Comparison of ENCODE assay signal across 22 mouse cellular contexts in the genomic region with DNA sequence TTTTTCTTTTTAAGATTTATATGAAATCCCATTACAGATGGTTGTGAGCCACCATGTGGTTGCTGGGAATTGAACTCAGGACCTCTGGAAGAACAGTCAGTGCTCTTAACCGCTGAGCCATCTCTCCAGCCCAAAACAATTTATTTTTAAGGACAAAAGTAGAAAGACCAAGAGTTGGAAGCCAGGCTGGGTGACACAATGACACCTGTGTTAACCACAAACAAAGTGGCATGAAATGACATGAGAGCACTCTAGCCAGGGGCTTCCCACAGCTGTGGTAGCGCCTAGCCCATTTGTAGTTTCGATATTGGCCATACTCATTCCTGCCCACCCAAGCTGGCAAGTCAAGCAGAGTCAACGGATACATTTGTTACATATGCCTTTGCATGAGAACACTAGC. TPM values are rescaled to one million over a fixed set of nuclear protein-coding genes. Genes with fewer than 3 reads are reported as not detected.
DNase-seq lines count a peak whose midpoint lies in the region; ATAC-seq and TF ChIP-seq lines count a peak whose summit lies in the region.
"Had no signal": no experiment of that assay in that cellular context is flagged by ENCODE, and none has a peak within 500 bp of the region (broad histone marks: within the 10 kb centered on the region; RNA-seq: fewer than 3 reads in every experiment).

No protein-coding gene starts in this region.

- H3K36me3 ChIP-seq in midbrain, embryonic 11.5 days (ENCODE audit: control insufficient read depth, insufficient read depth, low read length): no peaks in the 10 kb centered on the region
- no peaks in the 10 kb centered on the region for H3K36me3 ChIP-seq in midbrain, embryonic 16.5 days (ENCODE audit: control insufficient read depth, insufficient read depth, low read length)
- H3K36me3 ChIP-seq in kidney, adult 2 months (ENCODE audit: control insufficient read depth, insufficient read depth, low read length): no peaks in the 10 kb centered on the region
- H3K36me3 ChIP-seq: embryonic facial prominence, embryonic 10.5 days; forebrain, embryonic 12.5 days; heart, embryonic 13.5 days; hindbrain, embryonic 15.5 days; limb, embryonic 10.5 days; midbrain, embryonic 12.5 days had no signal

- H3K27me3 ChIP-seq in midbrain, embryonic 11.5 days (ENCODE audit: control insufficient read depth, insufficient read depth, low read length): no peaks in the 10 kb centered on the region
- H3K27me3 ChIP-seq in midbrain, embryonic 16.5 days (ENCODE audit: control insufficient read depth, insufficient read depth, low read depth, low read length): no peaks in the 10 kb centered on the region
- no peaks in the 10 kb centered on the region for H3K27me3 ChIP-seq in kidney, adult 2 months (replicated peaks; ENCODE audit: control insufficient read depth, insufficient read depth, low read length)
- H3K27me3 ChIP-seq: forebrain, embryonic 12.5 days; heart, embryonic 13.5 days; hindbrain, embryonic 15.5 days; midbrain, embryonic 12.5 days had no signal

- H3K4me3 ChIP-seq in midbrain, embryonic 11.5 days (ENCODE audit: low read depth, low read length): no peak overlapping the region
- H3K4me3 ChIP-seq in midbrain, embryonic 16.5 days (ENCODE audit: low read depth, low read length): no peak overlapping the region
- no peak overlapping the region for H3K4me3 ChIP-seq in kidney, adult 2 months (ENCODE audit: insufficient read depth, low read depth, low read length)
- H3K4me3 ChIP-seq: embryonic facial prominence, embryonic 10.5 days; forebrain, embryonic 12.5 days; heart, embryonic 13.5 days; hindbrain, embryonic 15.5 days; limb, embryonic 10.5 days; midbrain, embryonic 12.5 days had no signal

- no peak overlapping the region for H3K27ac ChIP-seq in midbrain, embryonic 11.5 days (ENCODE audit: low read depth, low read length)
- H3K27ac ChIP-seq in midbrain, embryonic 16.5 days (ENCODE audit: low read length): no peak overlapping the region
- H3K27ac ChIP-seq in kidney, adult 2 months (ENCODE audit: insufficient read depth, low read depth, low read length): no peak overlapping the region
- H3K27ac ChIP-seq: embryonic facial prominence, embryonic 10.5 days; forebrain, embryonic 12.5 days; heart, embryonic 13.5 days; hindbrain, embryonic 15.5 days; limb, embryonic 10.5 days; liver, embryonic 14.5 days; midbrain, embryonic 12.5 days had no signal

- no peak for ATAC-seq in midbrain, embryonic 11.5 days (ENCODE audit: low FRiP score)
- no peak for ATAC-seq in midbrain, embryonic 16.5 days
- peak; percentile 81 for ATAC-seq in neutrophil, adult 5-6 weeks (ENCODE audit: extremely low read depth, insufficient number of reproducible peaks, low FRiP score, poor library complexity, severe bottlenecking)
- ATAC-seq: intestine, postnatal 0 days; lung, postnatal 0 days had no signal

- no peak overlapping the region for H3K4me2 ChIP-seq in midbrain, embryonic 11.5 days
- no peak overlapping the region for H3K4me2 ChIP-seq in midbrain, embryonic 16.5 days (ENCODE audit: low read length)
- H3K4me2 ChIP-seq: forebrain, embryonic 12.5 days; heart, embryonic 13.5 days; hindbrain, embryonic 15.5 days; midbrain, embryonic 12.5 days had no signal

- 86% methylated on average over 4 of the region's 4 CpGs for WGBS in midbrain, embryonic 11.5 days
- 92% methylated on average over 4 of the region's 4 CpGs for WGBS in midbrain, embryonic 16.5 days
- WGBS in kidney, adult 2 months: 91% methylated on average over 4 of the region's 4 CpGs

- TF ChIP-seq CTCF in kidney, adult 2 months (conservative IDR thresholded peaks at IDR 0.05; ENCODE audit: insufficient read depth, insufficient read length, low read depth, low read length): no peak

- no peak for TF ChIP-seq POLR2A in kidney, adult 2 months (IDR thresholded peaks at IDR 0.05; ENCODE audit: low read depth, low read length)

- DNase-seq in midbrain, embryonic 11.5 days (ENCODE audit: low spot score, missing footprints): peak; percentile 19
- DNase-seq in CD4-positive helper T cell, adult 2 months (ENCODE audit: low read depth, low spot score): peak; percentile 78
- peak; percentile 62 for DNase-seq in T-cell, adult 2 months (ENCODE audit: low spot score)
- DNase-seq in kidney, postnatal 36 days: no peak
- DNase-seq in ovary, postnatal 36 days (ENCODE audit: low spot score): no peak
- no peak for DNase-seq in kidney, adult 2 months
- DNase-seq: cerebellum, adult 2 months; gastrocnemius, postnatal 10 days; heart, adult 18-20 months; retina, postnatal 1 day; right cerebral cortex, postnatal 4 days had no signal

- no peaks in the 10 kb centered on the region for H3K4me1 ChIP-seq in midbrain, embryonic 11.5 days (ENCODE audit: control insufficient read depth, insufficient read depth, low read length)
- no peaks in the 10 kb centered on the region for H3K4me1 ChIP-seq in midbrain, embryonic 16.5 days (ENCODE audit: control insufficient read depth, insufficient read depth, low read length)
- H3K4me1 ChIP-seq in kidney, adult 2 months (ENCODE audit: control insufficient read depth, insufficient read depth, low read length): no peaks in the 10 kb centered on the region
- H3K4me1 ChIP-seq: forebrain, embryonic 12.5 days; hindbrain, embryonic 15.5 days; midbrain, embryonic 12.5 days had no signal

- H3K9ac ChIP-seq in midbrain, embryonic 11.5 days (ENCODE audit: low read length): no peak overlapping the region
- no peak overlapping the region for H3K9ac ChIP-seq in midbrain, embryonic 16.5 days (ENCODE audit: low read depth, low read length)
- H3K9ac ChIP-seq: forebrain, embryonic 12.5 days; heart, embryonic 13.5 days; hindbrain, embryonic 15.5 days; liver, embryonic 14.5 days; midbrain, embryonic 12.5 days had no signal

- no peaks in the 10 kb centered on the region for H3K9me3 ChIP-seq in midbrain, embryonic 11.5 days (ENCODE audit: control insufficient read depth, low read length)
- H3K9me3 ChIP-seq in midbrain, embryonic 16.5 days (replicated peaks; ENCODE audit: control insufficient read depth, low read length, poor library complexity, severe bottlenecking): no peaks in the 10 kb centered on the region
- H3K9me3 ChIP-seq: embryonic facial prominence, embryonic 10.5 days; forebrain, embryonic 12.5 days; heart, embryonic 13.5 days; hindbrain, embryonic 15.5 days; limb, embryonic 10.5 days had no signal

RNA-seq across cellular contexts. Expression of a gene that starts 13.7 kb away (rescaled TPM):
- 8.4 and 8.9 TPM in 2 replicates for polyA plus RNA-seq in midbrain, embryonic 11.5 days (2014; fragmentation: Nextera tagmentation; extraction: Ambion mirVana)
- polyA plus RNA-seq in midbrain, embryonic 16.5 days (2015; fragmentation: Nextera tagmentation; extraction: Ambion mirVana): 9.6 and 10.2 TPM in 2 replicates
- total RNA-seq in neutrophil, adult 5-6 weeks (2017): 400 and 432 TPM in 2 replicates
- 4.5 and 5.1 TPM in 2 replicates for polyA plus RNA-seq in kidney, adult 2 months (2012; rRNA removed)

RNA-seq across cellular contexts. Expression of a gene that starts 59.8 kb away (rescaled TPM):
- 300 and 312 TPM in 2 replicates for polyA plus RNA-seq in midbrain, embryonic 11.5 days (2014; fragmentation: Nextera tagmentation; extraction: Ambion mirVana)
- polyA plus RNA-seq in midbrain, embryonic 16.5 days (2015; fragmentation: Nextera tagmentation; extraction: Ambion mirVana): 439 and 482 TPM in 2 replicates
- total RNA-seq in neutrophil, adult 5-6 weeks (2017): 143 and 167 TPM in 2 replicates
- 124 and 188 TPM in 2 replicates for polyA plus RNA-seq in kidney, adult 2 months (2012; rRNA removed)

Comparison
In these comparisons a context has a peak if more than half of its experiments do, and no peak if none do; other contexts are left out.
1. DNase-seq: peak in midbrain, embryonic 11.5 days (single experiment), CD4-positive helper T cell, adult 2 months (single experiment) and T-cell, adult 2 months (single experiment); none in kidney, postnatal 36 days (0 of 2), ovary, postnatal 36 days (single experiment) and kidney, adult 2 months (single experiment).